Mouse (Mus musculus): Measurements from ENCODE around the gene Cdc42se1.
"Not testable (repeated sequence)": the region's sequence is repeated elsewhere in the genome, so short reads cannot be mapped to it uniquely, and the experiment has no call there.

Cdc42se1 gene

GRCm38 (mm10) chr3:95228148-95228893 is at the start of gene Cdc42se1:
TSS of gene Cdc42se1 (plus strand) at chr3:95228732.
- peak; percentile 96 for DNase-seq (ENCODE audit: low spot score)

- DNase-seq (ENCODE audit: low spot score): no peak
These were observed 49.6 kb upstream of the Cdc42se1 start for GRCm38 (mm10) chr3:95178948-95179347.

- no peak for DNase-seq (ENCODE audit: low spot score)
These were observed 48.6 kb upstream of the Cdc42se1 start for GRCm38 (mm10) chr3:95179890-95180289.

GRCm38 (mm10) chr3:95181841-95182240 is 46.7 kb upstream of the Cdc42se1 start:
- DNase-seq (ENCODE audit: low spot score): no peak

GRCm38 (mm10) chr3:95184796-95185577 is 43.5 kb upstream of the Cdc42se1 start:
- no peak for DNase-seq (ENCODE audit: low spot score)

GRCm38 (mm10) chr3:95186100-95186499 is 42.4 kb upstream of the Cdc42se1 start:
- DNase-seq (ENCODE audit: low spot score): no peak

GRCm38 (mm10) chr3:95186888-95187287 is 41.6 kb upstream of the Cdc42se1 start:
- no peak for DNase-seq (ENCODE audit: low spot score)

GRCm38 (mm10) chr3:95194721-95195135 is 33.8 kb upstream of the Cdc42se1 start:
- DNase-seq (ENCODE audit: low spot score): no peak

- no peak for DNase-seq (ENCODE audit: low spot score)
These were observed 32.8 kb upstream of the Cdc42se1 start for GRCm38 (mm10) chr3:95195772-95196171.

GRCm38 (mm10) chr3:95199101-95199500 is 29.4 kb upstream of the Cdc42se1 start:
- no peak for DNase-seq (ENCODE audit: low spot score)

- DNase-seq (ENCODE audit: low spot score): no peak
These were observed 28.4 kb upstream of the Cdc42se1 start for GRCm38 (mm10) chr3:95200132-95200531.

GRCm38 (mm10) chr3:95200562-95200961 is 28.0 kb upstream of the Cdc42se1 start:
- no peak for DNase-seq (ENCODE audit: low spot score)

- DNase-seq (ENCODE audit: low spot score): no peak
These were observed 24.7 kb upstream of the Cdc42se1 start for GRCm38 (mm10) chr3:95203880-95204279.

GRCm38 (mm10) chr3:95208286-95208685 is 20.2 kb upstream of the Cdc42se1 start:
- DNase-seq (ENCODE audit: low spot score): no peak

- DNase-seq (ENCODE audit: low spot score): no peak
These were observed 17.9 kb upstream of the Cdc42se1 start for GRCm38 (mm10) chr3:95210585-95210984.

GRCm38 (mm10) chr3:95212889-95213608 is 15.5 kb upstream of the Cdc42se1 start:
- DNase-seq (ENCODE audit: low spot score): not testable (repeated sequence)

GRCm38 (mm10) chr3:95213609-95213975 is 14.9 kb upstream of the Cdc42se1 start:
- DNase-seq (ENCODE audit: low spot score): no peak

GRCm38 (mm10) chr3:95216655-95217254 is 11.8 kb upstream of the Cdc42se1 start:
- no peak for DNase-seq (ENCODE audit: low spot score)

- DNase-seq (ENCODE audit: low spot score): peak; percentile 97
These were observed 11.0 kb upstream of the Cdc42se1 start, which contains the start of gene Gabpb2 for GRCm38 (mm10) chr3:95217255-95218134. TSS of gene Gabpb2 (minus strand) at chr3:95217916.

GRCm38 (mm10) chr3:95218466-95219137 is 9.9 kb upstream of the Cdc42se1 start:
- DNase-seq (ENCODE audit: low spot score): no peak

- DNase-seq (ENCODE audit: low spot score): no peak
These were observed 5.5 kb upstream of the Cdc42se1 start for GRCm38 (mm10) chr3:95223041-95223440.

Measured in embryo, embryonic 10 days (tissue).